Mouse (Mus musculus) heart, embryonic 10.5 days (tissue): ENCODE data around the gene Adat1. TPM values are rescaled to one million over a fixed set of nuclear protein-coding genes. Genes with fewer than 3 reads are reported as not detected.

Source experiments
- DNase-seq: peaks from one replicate; pipeline ENCODE4 v3.0.0-alpha.2; 2017; ENCODE audit warnings: low spot score
- H3K27ac ChIP-seq: fragments of 300-500 bp; sonication (generic); 2 replicates; pipeline ENCODE4 v1.5.1; 2016; ENCODE audit warnings: mild to moderate bottlenecking
- H3K27me3 ChIP-seq: fragments of 300-500 bp; sonication (generic); 2 replicates; pipeline ENCODE4 v1.6.1; 2016; ENCODE audit warnings: mild to moderate bottlenecking; ENCODE audit not compliant: poor library complexity, insufficient read depth, severe bottlenecking
- H3K36me3 ChIP-seq: fragments of 300-500 bp; sonication (generic); 2 replicates; pipeline ENCODE4 v1.6.1; 2016; ENCODE audit warnings: mild to moderate bottlenecking, moderate library complexity
- H3K4me1 ChIP-seq: fragments of 300-500 bp; sonication (generic); 2 replicates; pipeline ENCODE4 v1.6.1; 2016; ENCODE audit warnings: mild to moderate bottlenecking
- H3K4me3 ChIP-seq: fragments of 300-500 bp; sonication (generic); 2 replicates; pipeline ENCODE4 v1.5.1; 2016; ENCODE audit warnings: mild to moderate bottlenecking, moderate library complexity
- H3K9me3 ChIP-seq: fragments of 300-500 bp; sonication (generic); 2 replicates; pipeline ENCODE4 v1.6.1; 2016; ENCODE audit warnings: mild to moderate bottlenecking, moderate library complexity
- WGBS: fragments of 180-500 bp; shearing (Covaris S2); methylation state at CpG from one replicate; pipeline ENCODE4 v1.1.7; 2016; 5-methylcytosine and 5-hydroxymethylcytosine counted together
- polyA plus RNA-seq: library from polyadenylated mRNA; unstranded; fragments of >200 nt; fragmentation: Nextera tagmentation; extraction: Ambion mirVana; gene quantifications from 2 replicates; pipeline ENCODE4 v1.2.1, GENCODE M21; 2016

Gene Adat1
- polyA plus RNA-seq: 9.9 and 11.5 TPM in 2 replicates

DNA sequence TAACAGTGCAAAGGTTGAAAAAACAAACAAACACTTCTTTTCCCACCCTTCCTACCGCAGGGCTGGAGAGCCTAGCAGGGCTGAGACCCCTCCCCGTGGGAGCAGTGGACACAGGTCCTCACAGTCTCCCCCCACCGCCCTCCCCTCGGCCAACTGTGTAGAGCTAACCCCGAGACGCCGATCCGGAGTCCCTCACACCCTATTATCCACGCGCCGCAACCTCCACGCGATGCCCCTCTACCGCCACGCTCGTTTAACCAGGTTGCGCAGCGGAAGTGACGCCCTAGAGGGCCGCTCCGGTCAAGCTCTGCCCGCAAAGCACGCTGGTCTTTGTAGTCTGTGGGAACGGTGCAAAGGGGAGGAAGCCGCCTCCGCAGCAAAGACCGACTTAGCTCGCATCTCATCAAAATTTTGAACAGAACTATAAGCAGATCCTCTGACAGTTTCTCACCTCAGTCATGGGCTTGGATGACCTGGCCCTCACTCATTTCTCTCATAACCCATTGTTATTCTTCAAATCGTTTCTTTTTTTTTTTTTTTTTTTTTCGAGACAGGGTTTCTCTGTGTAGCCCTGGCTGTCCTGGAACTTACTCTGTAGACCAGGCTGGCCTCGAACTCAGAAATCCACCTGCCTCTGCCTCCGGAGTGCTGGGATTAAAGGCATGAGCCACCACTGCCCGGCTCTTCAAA is at the start of gene Adat1:
TSS of gene Adat1 (minus strand) at position 290 of the 690 bp plus-strand sequence.
- peak within 1 kb of the TSS; percentile 90 for H3K27ac ChIP-seq

DNA sequence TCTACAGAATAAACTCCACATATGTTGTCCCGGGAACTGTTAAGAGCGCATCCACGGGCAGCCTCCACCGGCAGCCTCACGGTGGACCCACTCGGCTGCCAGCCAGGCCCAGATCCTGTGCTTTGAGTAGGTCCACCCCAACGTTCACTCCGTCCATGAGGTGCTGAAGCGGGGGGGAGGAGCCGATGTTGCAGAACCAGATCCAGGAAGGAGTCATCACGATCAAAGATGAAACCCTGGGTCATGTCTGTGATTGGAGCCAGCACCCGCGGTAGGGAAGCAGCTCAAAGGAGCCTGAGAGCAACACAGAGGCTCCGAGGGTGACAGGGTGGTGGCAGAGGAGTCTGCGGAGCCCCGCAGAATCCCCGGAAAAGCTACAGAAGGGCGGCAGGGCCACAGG is 45.4 kb upstream of the Adat1 start:
- Histone ChIP-seq H3K36me3 (no peaks in the 10 kb centered on the region), H3K27ac (no peak overlapping the region), H3K9me3 (no peaks in the 10 kb centered on the region), H3K27me3 (no peaks in the 10 kb centered on the region), H3K4me1 (no peaks in the 10 kb centered on the region), H3K4me3 (no peak overlapping the region)
- DNase-seq: no peak
- 66% methylated on average over 18 of the region's 18 CpGs for WGBS

More for the DNA sequence above, at the start of gene Adat1:
- Histone ChIP-seq H3K27me3 (no peaks in the 10 kb centered on the region), H3K4me1 (0 out of 2 replicates have a peak, but pooled peaks cover 10% of the 10 kb centered on the region), H3K4me3 (peak within 1 kb of the TSS; percentile 89), H3K9me3 (no peaks in the 10 kb centered on the region), H3K36me3 (peaks cover 65% of the 10 kb centered on the region)
- 5% methylated on average over 33 of the region's 33 CpGs for WGBS
- DNase-seq: peak; percentile 96

DNA sequence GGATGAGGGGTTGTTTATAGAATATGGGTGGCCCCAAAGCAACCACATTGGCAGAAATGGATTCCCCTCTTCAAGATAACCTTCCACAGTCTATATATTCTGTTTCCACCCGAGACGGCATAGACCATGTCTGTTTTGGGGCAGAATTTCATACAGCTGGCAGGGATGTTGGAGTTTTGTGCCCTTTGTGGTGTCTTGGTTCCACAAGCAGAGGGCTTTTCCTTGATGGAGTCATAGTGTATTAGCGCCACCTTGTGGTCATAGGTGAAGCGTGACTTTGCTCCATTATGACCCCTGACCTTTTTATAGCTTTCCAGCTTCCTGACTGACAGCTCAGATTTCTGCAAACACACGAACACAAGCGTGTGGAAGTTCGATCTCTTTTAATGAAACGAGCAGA is 42.5 kb upstream of the Adat1 start:
- no peak overlapping the region for H3K27ac ChIP-seq
- H3K4me1 ChIP-seq: no peaks in the 10 kb centered on the region
- no peaks in the 10 kb centered on the region for H3K27me3 ChIP-seq
- no peak for DNase-seq
- H3K4me3 ChIP-seq: no peak overlapping the region
- H3K9me3 ChIP-seq: no peaks in the 10 kb centered on the region
- 12% methylated on average over 8 of the region's 8 CpGs for WGBS
- no peaks in the 10 kb centered on the region for H3K36me3 ChIP-seq

DNA sequence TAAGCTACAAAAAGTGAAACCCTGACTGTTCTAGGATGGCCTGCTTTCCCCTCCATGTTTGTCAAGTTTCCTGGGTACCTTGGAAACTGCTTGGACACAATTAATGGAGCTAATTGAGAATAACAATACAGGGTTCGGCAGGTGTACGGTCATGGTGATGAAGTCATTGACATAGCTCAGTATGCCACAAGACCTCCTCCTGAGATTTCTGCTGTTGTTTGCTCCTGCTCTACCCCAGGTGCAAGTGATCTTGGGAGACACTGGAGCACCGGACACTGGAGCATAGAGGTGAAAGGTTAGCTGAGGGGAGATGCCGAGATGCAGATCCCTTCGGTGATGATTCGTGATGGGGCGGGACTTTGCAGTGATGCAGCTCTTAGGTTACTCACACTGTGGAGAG is 41.0 kb upstream of the Adat1 start:
- Histone ChIP-seq H3K27me3 (no peaks in the 10 kb centered on the region), H3K27ac (no peak overlapping the region), H3K36me3 (no peaks in the 10 kb centered on the region), H3K9me3 (no peaks in the 10 kb centered on the region), H3K4me3 (no peak overlapping the region), H3K4me1 (no peaks in the 10 kb centered on the region)
- WGBS: 57% methylated on average over 7 of the region's 7 CpGs
- DNase-seq: no peak

DNA sequence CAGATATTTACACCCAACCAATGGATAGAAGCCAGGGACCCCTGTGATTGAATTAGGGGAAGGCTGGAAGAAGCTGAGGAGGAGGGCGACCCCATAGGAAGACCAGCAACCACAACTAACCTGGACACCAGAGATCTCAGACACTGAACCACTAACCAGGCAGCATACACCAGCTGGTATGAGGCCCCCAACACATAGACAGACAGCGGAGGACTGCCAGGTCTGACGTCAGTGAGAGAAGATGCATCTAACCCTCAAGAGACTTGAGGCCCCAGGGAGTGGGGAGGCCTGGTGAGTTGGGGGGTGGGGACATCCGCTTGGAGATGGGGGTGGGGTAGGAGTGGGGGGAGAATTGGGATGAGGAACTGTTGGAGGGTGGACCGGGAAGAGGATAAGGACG is 38.6 kb upstream of the Adat1 start:
- H3K9me3 ChIP-seq: no peaks in the 10 kb centered on the region
- WGBS: 50% methylated on average over 6 of the region's 6 CpGs
- DNase-seq: no peak

DNA sequence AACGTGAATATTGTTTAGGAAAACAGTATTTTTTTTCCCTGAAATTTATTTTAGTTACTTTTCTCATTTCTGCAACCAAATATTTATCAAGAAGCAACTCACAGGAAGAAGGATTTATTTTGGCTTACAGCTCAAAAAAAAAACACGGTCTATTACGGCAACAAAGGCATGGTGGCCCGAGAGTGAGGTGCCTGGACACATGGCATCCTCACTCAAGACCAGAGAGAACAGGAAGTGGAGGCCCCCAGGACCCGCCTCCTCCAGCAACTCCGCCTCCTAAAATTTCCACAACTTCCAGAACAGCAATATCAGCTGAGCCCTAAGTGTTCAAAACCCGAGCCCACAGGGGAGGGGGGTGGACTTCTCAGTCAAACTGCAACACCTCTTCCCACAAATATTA is 37.4 kb upstream of the Adat1 start:
- H3K9me3 ChIP-seq: no peaks in the 10 kb centered on the region
- no peaks in the 10 kb centered on the region for H3K36me3 ChIP-seq
- WGBS: 83% methylated on average over 7 of the region's 7 CpGs
- no peak for DNase-seq
- no peak overlapping the region for H3K4me3 ChIP-seq
- no peaks in the 10 kb centered on the region for H3K27me3 ChIP-seq
- H3K27ac ChIP-seq: no peak overlapping the region
- peaks cover 5% of the 10 kb centered on the region; the same call in 1 of the 2 replicates for H3K4me1 ChIP-seq

More for the DNA sequence above, 38.6 kb upstream of the Adat1 start:
- H3K27ac ChIP-seq: no peak overlapping the region
- no peaks in the 10 kb centered on the region for H3K36me3 ChIP-seq
- H3K27me3 ChIP-seq: no peaks in the 10 kb centered on the region
- 0 out of 2 replicates have a peak, but pooled peaks cover 4% of the 10 kb centered on the region for H3K4me1 ChIP-seq
- H3K4me3 ChIP-seq: no peak overlapping the region

DNA sequence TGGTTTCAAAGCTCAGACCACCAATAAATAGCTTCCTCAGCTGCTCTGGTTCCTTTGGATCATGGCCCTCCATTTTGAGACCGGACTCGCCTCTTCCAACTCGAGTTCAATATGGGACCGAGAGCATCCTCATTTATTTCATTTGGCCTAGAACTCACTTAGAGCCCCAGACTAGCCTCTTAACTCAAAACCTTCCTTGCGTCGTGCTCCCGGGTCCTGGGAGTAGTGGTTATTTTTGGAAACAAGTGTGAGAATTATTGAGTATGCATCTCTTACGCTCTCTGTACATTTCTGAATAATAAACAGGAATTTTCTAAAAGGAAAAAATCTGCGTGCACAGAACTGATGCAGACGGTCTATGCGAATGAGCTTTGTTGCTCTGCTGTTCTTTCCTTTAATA is 22.8 kb upstream of the Adat1 start, which contains the start of gene Gm6793:
TSS of gene Gm6793 (minus strand) at position 101 of the 400 bp plus-strand sequence.
- no peaks in the 10 kb centered on the region for H3K9me3 ChIP-seq
- no peaks in the 10 kb centered on the region for H3K27me3 ChIP-seq
- H3K4me1 ChIP-seq: peaks cover 17% of the 10 kb centered on the region
- no peak for DNase-seq
- H3K27ac ChIP-seq: no peak within 1 kb of the TSS
- H3K36me3 ChIP-seq: peaks cover 33% of the 10 kb centered on the region
- WGBS: 90% methylated on average over 11 of the region's 11 CpGs
- no peak within 1 kb of the TSS for H3K4me3 ChIP-seq

DNA sequence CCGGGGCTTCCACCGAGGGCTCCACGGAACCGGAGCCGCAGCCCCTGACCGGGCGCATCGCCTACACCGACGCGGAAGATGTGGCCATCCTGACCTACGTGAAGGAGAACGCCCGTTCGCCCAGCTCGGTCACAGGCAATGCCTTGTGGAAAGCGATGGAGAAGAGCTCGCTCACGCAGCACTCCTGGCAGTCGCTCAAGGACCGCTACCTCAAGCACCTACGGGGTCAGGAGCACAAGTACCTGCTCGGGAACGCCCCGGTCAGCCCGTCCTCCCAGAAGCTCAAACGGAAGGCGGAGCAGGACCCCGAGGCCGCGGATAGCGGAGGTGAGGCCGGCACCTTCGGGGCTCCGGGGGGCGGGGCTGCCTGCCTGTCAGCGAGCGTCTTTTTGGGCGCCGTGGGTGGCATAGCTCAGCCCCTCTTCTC is 19.7 kb upstream of the Adat1 start:
- H3K4me1 ChIP-seq: peaks cover 19% of the 10 kb centered on the region
- H3K4me3 ChIP-seq: peak overlapping the region; percentile 75
- WGBS: under 1% methylated on average over 40 of the region's 40 CpGs
- no peaks in the 10 kb centered on the region for H3K27me3 ChIP-seq
- no peaks in the 10 kb centered on the region for H3K9me3 ChIP-seq
- peaks cover 18% of the 10 kb centered on the region for H3K36me3 ChIP-seq
- DNase-seq: peak; percentile 80
- peak overlapping the region; percentile 87 for H3K27ac ChIP-seq

DNA sequence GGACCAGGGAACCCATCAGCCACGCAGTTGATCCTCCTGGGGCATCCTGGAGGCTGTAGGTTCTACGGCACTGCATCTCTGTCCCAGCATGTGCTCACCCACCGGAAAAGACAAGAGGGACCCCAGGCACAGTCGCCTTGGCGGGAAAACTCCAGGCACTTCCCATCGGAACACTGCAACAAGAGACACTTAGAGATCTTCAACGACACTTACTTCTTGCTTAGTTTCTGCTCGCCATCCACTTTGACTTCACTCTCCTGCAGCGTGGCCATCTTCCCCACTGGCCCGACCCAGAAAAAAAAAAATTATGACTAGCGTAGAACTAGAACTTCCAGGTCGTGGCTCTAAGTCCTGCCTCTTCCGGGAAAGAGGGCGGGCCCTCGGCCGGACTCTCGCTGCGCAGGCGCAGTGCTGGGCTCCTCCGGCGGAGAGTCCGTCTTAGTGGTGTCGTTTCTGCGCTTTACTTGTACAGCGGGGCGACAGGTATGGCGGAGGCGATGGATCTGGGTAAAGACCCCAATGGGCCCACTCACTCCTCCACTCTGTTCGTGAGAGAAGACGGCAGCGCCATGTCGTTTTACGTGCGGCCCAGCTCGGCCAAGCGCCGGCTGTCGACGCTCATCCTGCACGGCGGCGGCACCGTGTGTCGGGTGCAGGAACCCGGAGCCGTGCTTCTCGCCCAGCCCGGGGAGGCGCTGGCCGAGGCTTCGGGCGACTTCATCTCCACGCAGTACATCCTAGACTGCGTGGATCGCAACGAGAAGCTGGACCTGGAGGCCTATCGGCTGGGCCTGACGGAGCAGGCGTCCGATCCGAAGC is 19.1 kb upstream of the Adat1 start, which contains the start of the genes Kars and Terf2ip:
TSS of gene Kars (minus strand) at position 327 of the 819 bp plus-strand sequence.
TSS of gene Terf2ip (plus strand) at position 402 of the 819 bp plus-strand sequence.
- peak within 1 kb of the TSS; percentile 75 for H3K4me3 ChIP-seq
- peak within 1 kb of the TSS; percentile 87 for H3K27ac ChIP-seq
- H3K9me3 ChIP-seq: no peaks in the 10 kb centered on the region
- WGBS: under 1% methylated on average over 61 of the region's 61 CpGs
- H3K36me3 ChIP-seq: peaks cover 14% of the 10 kb centered on the region
- H3K4me1 ChIP-seq: peaks cover 19% of the 10 kb centered on the region
- DNase-seq: peak; percentile 98
- H3K27me3 ChIP-seq: no peaks in the 10 kb centered on the region

DNA sequence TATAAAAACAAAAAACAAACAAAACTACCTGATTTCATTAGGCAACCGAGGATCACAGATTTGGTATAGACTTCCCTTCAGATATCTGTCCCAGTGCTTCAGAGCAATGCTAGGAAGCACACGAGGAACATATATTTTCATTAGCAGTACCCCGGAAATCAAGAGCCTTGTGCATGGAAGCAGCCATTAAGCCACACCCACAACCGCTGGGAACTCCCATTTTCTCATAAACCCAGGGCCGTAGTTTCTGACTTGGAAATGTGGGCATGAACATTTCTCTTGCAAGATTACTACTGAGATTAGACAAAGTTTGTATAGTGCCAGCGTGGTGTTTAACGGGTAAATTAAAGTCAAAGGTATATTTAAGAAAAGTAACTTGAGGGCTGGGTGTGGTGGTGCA is 17.5 kb upstream of the Adat1 start:
- H3K27ac ChIP-seq: no peak overlapping the region
- H3K4me3 ChIP-seq: no peak overlapping the region
- H3K27me3 ChIP-seq: no peaks in the 10 kb centered on the region
- H3K4me1 ChIP-seq: peaks cover 19% of the 10 kb centered on the region
- H3K36me3 ChIP-seq: peaks cover 27% of the 10 kb centered on the region
- DNase-seq: no peak
- H3K9me3 ChIP-seq: no peaks in the 10 kb centered on the region
- 90% methylated on average over 7 of the region's 7 CpGs for WGBS

DNA sequence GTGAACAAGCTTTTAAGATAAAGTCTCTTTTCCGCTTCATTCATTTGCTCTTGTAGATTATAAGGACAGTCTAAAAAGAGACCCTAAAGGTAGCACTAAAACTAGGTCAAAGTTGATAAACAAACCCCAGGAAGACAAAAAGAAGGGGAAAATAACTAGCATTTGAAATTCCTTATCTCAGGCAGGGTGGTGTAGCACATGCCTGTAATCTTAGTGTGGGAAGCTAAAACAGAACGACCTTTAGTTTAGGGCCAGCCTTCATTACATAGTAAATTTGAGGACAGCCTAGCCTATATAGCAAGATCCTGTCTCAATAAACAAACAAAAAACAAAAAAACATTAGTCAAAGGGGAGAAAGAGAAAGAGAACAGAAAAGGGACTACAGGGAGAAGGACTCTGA is 15.6 kb upstream of the Adat1 start:
- H3K4me3 ChIP-seq: no peak overlapping the region
- no peak overlapping the region for H3K27ac ChIP-seq
- H3K4me1 ChIP-seq: peaks cover 12% of the 10 kb centered on the region
- no peak for DNase-seq
- peaks cover 45% of the 10 kb centered on the region for H3K36me3 ChIP-seq
- no peaks in the 10 kb centered on the region for H3K27me3 ChIP-seq
- H3K9me3 ChIP-seq: no peaks in the 10 kb centered on the region
- 91% methylated on average over 2 of the region's 2 CpGs for WGBS

DNA sequence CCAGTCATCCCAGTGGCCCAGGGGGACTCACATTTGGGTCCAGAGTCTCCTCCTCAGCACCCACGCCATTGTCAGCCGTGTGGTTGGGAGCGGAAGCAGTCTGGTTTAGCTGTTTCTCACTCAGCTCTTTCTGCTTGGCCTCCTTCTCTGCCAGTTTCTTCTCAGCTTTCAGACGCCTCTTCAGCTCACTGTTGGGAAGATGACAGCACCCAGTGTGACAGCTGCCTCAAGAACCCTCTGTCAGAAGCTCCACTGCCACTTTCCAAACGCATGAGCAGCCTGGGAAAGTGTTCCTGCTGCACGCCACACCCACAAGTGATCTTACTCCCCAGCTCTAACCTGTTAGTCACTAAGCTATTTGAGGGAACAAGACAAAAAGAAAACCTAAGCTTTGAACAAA is 13.5 kb upstream of the Adat1 start:
- Histone ChIP-seq H3K27me3 (no peaks in the 10 kb centered on the region), H3K27ac (no peak overlapping the region), H3K4me1 (peaks cover 6% of the 10 kb centered on the region), H3K9me3 (no peaks in the 10 kb centered on the region), H3K36me3 (peaks cover 66% of the 10 kb centered on the region), H3K4me3 (no peak overlapping the region)
- WGBS: 85% methylated on average over 6 of the region's 6 CpGs
- DNase-seq: no peak

DNA sequence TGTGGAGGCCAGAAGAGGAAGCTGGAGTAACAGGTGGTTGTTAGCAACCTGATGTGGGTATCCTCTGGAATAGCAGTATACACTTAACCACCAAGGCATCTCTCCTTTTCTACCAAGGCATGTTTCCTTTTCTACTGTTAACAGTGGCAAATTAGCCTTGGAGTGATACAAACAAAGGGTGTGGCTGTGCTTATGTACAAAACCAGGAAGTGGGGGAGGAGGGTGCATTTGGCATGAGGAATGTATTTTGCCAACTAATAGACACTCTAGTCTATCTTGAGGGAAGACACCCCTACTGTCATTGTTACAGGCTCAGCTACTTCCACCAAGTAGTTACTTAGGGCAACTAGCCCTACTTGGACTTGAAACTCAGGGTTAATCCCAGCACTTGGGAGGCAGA is 12.7 kb upstream of the Adat1 start:
- Histone ChIP-seq H3K4me1 (0 out of 2 replicates have a peak, but pooled peaks cover 2% of the 10 kb centered on the region), H3K36me3 (peaks cover 74% of the 10 kb centered on the region), H3K9me3 (no peaks in the 10 kb centered on the region), H3K4me3 (no peak overlapping the region), H3K27ac (no peak overlapping the region), H3K27me3 (no peaks in the 10 kb centered on the region)
- DNase-seq: no peak
